Mouse (Mus musculus) liver, embryonic 15.5 days (tissue): ENCODE results near the gene Clcnka. TPM values are rescaled to one million over a fixed set of nuclear protein-coding genes. Genes with fewer than 3 reads are reported as not detected.

ENCODE experiments used
- ATAC-seq: fragments of 200-750 bp; cut with Nextera tagmentation; 2 replicates; pipeline ENCODE4 v1.8.0; 2017; ENCODE audit warnings: moderate number of reproducible peaks, mild to moderate bottlenecking, moderate library complexity; ENCODE audit not compliant: insufficient read depth
- H3K27ac ChIP-seq: fragments of 300-500 bp; sonication (generic); replicated peaks from 2 replicates; pipeline ENCODE4 v1.5.1; 2015; ENCODE audit warnings: mild to moderate bottlenecking, inconsistent platforms
- H3K27me3 ChIP-seq: fragments of 300-500 bp; sonication (generic); 2 replicates; pipeline ENCODE4 v1.6.1; 2015; ENCODE audit warnings: mild to moderate bottlenecking, inconsistent platforms
- H3K36me3 ChIP-seq: fragments of 300-500 bp; sonication (generic); replicated peaks from 2 replicates; pipeline ENCODE4 v1.6.1; 2015; ENCODE audit warnings: moderate library complexity, mild to moderate bottlenecking, inconsistent platforms
- H3K4me1 ChIP-seq: fragments of 300-500 bp; sonication (generic); replicated peaks from 2 replicates; pipeline ENCODE4 v1.6.1; 2015; ENCODE audit warnings: inconsistent platforms
- H3K4me2 ChIP-seq: fragments of 300-500 bp; sonication (generic); 2 replicates; pipeline ENCODE4 v1.6.1; 2015; ENCODE audit warnings: moderate library complexity, mild to moderate bottlenecking, inconsistent platforms
- H3K4me3 ChIP-seq: fragments of 300-500 bp; sonication (generic); replicated peaks from 2 replicates; pipeline ENCODE4 v1.5.1; 2015; ENCODE audit warnings: mild to moderate bottlenecking, inconsistent platforms
- H3K9ac ChIP-seq: fragments of 300-500 bp; sonication (generic); 2 replicates; pipeline ENCODE4 v1.6.1; 2015; ENCODE audit warnings: moderate library complexity, mild to moderate bottlenecking, inconsistent platforms
- H3K9me3 ChIP-seq: fragments of 300-500 bp; sonication (generic); replicated peaks from 2 replicates; pipeline ENCODE4 v1.6.1; 2016; ENCODE audit warnings: inconsistent platforms
- WGBS: fragments of 180-500 bp; shearing (Covaris S2); methylation state at CpG from one replicate; pipeline ENCODE4 v1.1.7; 2015; ENCODE audit warnings: mixed read lengths; ENCODE audit not compliant: insufficient replicate concordance; 5-methylcytosine and 5-hydroxymethylcytosine counted together
- polyA plus RNA-seq: library from polyadenylated mRNA; unstranded; fragments of >200 nt; fragmentation: Nextera tagmentation; extraction: Ambion mirVana; gene quantifications from 2 replicates; pipeline ENCODE4 v1.2.1, GENCODE M21; 2015

Clcnka gene
- polyA plus RNA-seq, 1 experiment from 2014 or later: not detected

DNA sequence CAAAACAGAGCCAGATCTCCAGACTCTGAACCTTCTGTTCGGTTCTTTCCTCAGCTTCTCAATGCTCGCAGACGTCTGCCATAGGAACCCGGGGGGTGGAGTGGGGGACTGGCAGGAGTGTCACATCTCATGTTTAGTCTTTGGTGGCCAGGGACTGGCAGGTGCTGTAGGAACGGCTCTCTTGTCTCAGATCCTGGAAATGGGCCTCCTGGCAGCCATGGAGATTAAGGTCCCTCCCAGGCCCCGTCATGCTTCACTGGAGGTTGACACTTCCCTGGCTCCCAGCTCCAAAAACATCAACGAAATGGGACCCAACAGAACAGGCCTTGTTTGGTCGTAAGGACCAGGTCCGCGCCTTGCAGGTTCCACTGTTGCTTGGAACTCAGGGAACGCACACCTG, 49.9 kb downstream of the Clcnka start:
- no peaks in the 10 kb centered on the region for H3K36me3 ChIP-seq
- no peak for ATAC-seq
- H3K4me2 ChIP-seq: no peak overlapping the region
- no peak overlapping the region for H3K27ac ChIP-seq
- no peak overlapping the region for H3K9ac ChIP-seq
- H3K4me1 ChIP-seq: peaks cover 3% of the 10 kb centered on the region; the same call in 1 of the 2 replicates
- no peak overlapping the region for H3K4me3 ChIP-seq
- H3K9me3 ChIP-seq: no peaks in the 10 kb centered on the region
- no peaks in the 10 kb centered on the region for H3K27me3 ChIP-seq
- WGBS: 67% methylated on average over 11 of the region's 11 CpGs

GRCm38 (mm10) chr4:141347365-141347797, 51.1 kb downstream of the Clcnka start:
- peaks cover 3% of the 10 kb centered on the region; the same call in 1 of the 2 replicates for H3K4me1 ChIP-seq
- H3K27ac ChIP-seq: no peak overlapping the region
- no peaks in the 10 kb centered on the region for H3K9me3 ChIP-seq
- H3K4me2 ChIP-seq: no peak overlapping the region
- no peak overlapping the region for H3K4me3 ChIP-seq
- 22% methylated on average over 8 of the region's 8 CpGs for WGBS
- no peaks in the 10 kb centered on the region for H3K27me3 ChIP-seq
- H3K36me3 ChIP-seq: no peaks in the 10 kb centered on the region
- H3K9ac ChIP-seq: no peak overlapping the region
- peak; percentile 51 for ATAC-seq

DNA sequence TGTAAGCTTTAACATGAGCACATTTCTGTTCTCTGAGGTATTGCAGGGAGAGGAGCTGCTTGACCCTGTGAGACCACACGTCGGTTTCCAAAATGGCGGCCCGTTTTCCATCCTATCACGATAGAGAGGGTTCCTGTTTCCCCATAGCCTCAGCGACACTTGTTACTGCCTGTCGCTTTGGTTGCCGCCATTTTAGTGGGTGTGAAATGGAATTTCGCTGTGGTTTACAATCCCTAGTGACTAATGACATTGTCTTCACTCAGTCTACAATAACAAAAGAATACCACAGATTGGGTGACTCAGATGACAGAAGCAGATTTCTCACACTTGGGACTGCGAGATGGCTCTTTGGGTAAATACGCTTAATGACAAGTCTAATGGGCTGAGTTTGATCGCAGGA, 53.3 kb downstream of the Clcnka start:
- no peak for ATAC-seq
- no peak overlapping the region for H3K27ac ChIP-seq
- no peak overlapping the region for H3K4me2 ChIP-seq
- H3K4me1 ChIP-seq: peaks cover 3% of the 10 kb centered on the region; the same call in 1 of the 2 replicates
- 71% methylated on average over 12 of the region's 12 CpGs for WGBS
- no peak overlapping the region for H3K9ac ChIP-seq
- H3K4me3 ChIP-seq: no peak overlapping the region
- peaks cover 5% of the 10 kb centered on the region for H3K27me3 ChIP-seq
- H3K36me3 ChIP-seq: no peaks in the 10 kb centered on the region
- H3K9me3 ChIP-seq: no peaks in the 10 kb centered on the region

GRCm38 (mm10) chr4:141343515-141343914, 55.0 kb downstream of the Clcnka start:
- 57% methylated on average over 7 of the region's 7 CpGs for WGBS
- Histone ChIP-seq H3K4me1 (peaks cover 3% of the 10 kb centered on the region; the same call in 1 of the 2 replicates), H3K36me3 (no peaks in the 10 kb centered on the region), H3K4me3 (no peak overlapping the region), H3K9me3 (no peaks in the 10 kb centered on the region), H3K4me2 (no peak overlapping the region), H3K27ac (no peak overlapping the region), H3K27me3 (peaks cover 6% of the 10 kb centered on the region), H3K9ac (no peak overlapping the region)
- no peak for ATAC-seq

DNA sequence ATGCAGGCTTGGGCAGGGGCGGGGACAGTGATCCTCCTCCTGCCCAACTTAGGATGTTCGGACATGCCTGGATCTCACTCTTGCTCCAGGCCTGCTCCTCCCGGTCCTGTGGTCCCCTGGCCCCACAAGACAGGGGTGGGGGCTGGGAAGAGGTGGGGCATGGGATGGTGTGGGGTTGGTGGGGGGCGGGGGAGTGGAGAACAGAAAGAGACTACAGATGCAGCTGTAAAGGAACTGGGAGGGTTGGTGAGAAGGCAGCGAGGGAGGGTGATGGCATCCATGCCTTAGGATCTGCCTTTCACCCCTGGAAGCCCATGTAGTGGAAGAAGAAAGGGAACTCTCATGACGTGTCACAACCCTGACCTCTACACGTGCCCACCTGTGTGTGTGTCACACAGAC, 57.0 kb downstream of the Clcnka start:
- H3K4me1 ChIP-seq: no peaks in the 10 kb centered on the region
- 39% methylated on average over 7 of the region's 7 CpGs for WGBS
- no peak overlapping the region for H3K27ac ChIP-seq
- no peak overlapping the region for H3K4me3 ChIP-seq
- ATAC-seq: no peak
- no peak overlapping the region for H3K9ac ChIP-seq
- no peak overlapping the region for H3K4me2 ChIP-seq
- H3K9me3 ChIP-seq: no peaks in the 10 kb centered on the region
- H3K27me3 ChIP-seq: peaks cover 17% of the 10 kb centered on the region
- no peaks in the 10 kb centered on the region for H3K36me3 ChIP-seq

DNA sequence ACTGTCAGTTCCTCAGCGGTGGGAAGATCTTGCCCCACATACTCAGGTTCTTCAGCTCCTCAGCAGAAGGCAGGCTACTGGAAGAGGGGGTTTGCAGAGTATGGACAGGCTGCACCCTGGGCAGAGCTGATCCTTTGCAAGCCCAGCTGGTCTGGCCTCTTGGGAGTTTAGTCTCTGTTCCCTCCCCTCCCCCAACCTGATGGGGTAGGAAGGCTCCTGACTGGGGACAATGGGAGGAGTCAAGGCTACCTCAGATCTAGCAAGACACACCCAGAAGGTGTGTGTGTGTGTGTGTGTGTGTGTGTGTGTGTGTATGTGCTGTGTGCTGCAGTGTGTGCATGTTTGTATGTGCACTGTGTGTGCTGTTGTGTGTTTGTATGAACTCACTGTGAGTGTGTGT, 59.7 kb downstream of the Clcnka start:
- Histone ChIP-seq H3K27ac (no peak overlapping the region), H3K36me3 (no peaks in the 10 kb centered on the region), H3K9me3 (no peaks in the 10 kb centered on the region), H3K4me1 (no peaks in the 10 kb centered on the region), H3K4me2 (no peak overlapping the region), H3K27me3 (peaks cover 21% of the 10 kb centered on the region), H3K4me3 (no peak overlapping the region), H3K9ac (no peak overlapping the region)
- 7% methylated on average over 1 of the region's 1 CpGs for WGBS
- ATAC-seq: no peak

DNA sequence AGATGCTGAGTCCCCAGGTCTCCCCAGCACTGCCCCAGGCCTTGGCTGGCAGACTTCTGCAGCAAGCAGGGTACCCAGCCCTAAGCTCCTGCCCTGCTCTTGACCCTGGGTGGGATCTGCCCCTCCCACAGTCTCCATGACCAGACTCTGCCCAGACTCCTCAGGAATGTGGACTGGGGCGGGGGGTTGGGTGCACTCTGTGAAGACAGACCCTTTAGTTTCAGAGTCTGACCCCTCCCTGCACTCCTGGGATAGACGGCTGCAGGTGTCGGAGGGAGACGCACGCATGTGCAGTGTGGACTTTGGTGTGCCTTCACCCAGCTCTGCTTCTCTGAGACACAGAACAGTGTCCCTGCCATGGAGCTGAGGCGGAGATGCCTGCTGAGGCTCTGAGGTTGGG, 60.5 kb downstream of the Clcnka start:
- 56% methylated on average over 6 of the region's 6 CpGs for WGBS
- Histone ChIP-seq H3K36me3 (no peaks in the 10 kb centered on the region), H3K4me3 (no peak overlapping the region), H3K4me1 (no peaks in the 10 kb centered on the region), H3K9ac (no peak overlapping the region), H3K27ac (no peak overlapping the region), H3K4me2 (no peak overlapping the region), H3K27me3 (peaks cover 21% of the 10 kb centered on the region), H3K9me3 (no peaks in the 10 kb centered on the region)
- ATAC-seq: no peak

GRCm38 (mm10) chr4:141336196-141336595, 62.3 kb downstream of the Clcnka start:
- Histone ChIP-seq H3K9ac (no peak overlapping the region), H3K4me2 (no peak overlapping the region), H3K27ac (no peak overlapping the region), H3K9me3 (no peaks in the 10 kb centered on the region), H3K4me1 (no peaks in the 10 kb centered on the region), H3K36me3 (no peaks in the 10 kb centered on the region), H3K27me3 (peaks cover 17% of the 10 kb centered on the region), H3K4me3 (no peak overlapping the region)
- ATAC-seq: no peak
- 61% methylated on average over 6 of the region's 6 CpGs for WGBS

- Histone ChIP-seq H3K27ac (no peak overlapping the region), H3K4me2 (no peak overlapping the region), H3K9me3 (no peaks in the 10 kb centered on the region), H3K4me3 (no peak overlapping the region), H3K4me1 (no peaks in the 10 kb centered on the region), H3K36me3 (no peaks in the 10 kb centered on the region), H3K27me3 (peaks cover 16% of the 10 kb centered on the region; the same call in 1 of the 2 replicates), H3K9ac (no peak overlapping the region)
- 21% methylated on average over 3 of the region's 3 CpGs for WGBS
- ATAC-seq: no peak
Observed at GRCm38 (mm10) chr4:141335263-141335796, 63.2 kb downstream of the Clcnka start.

DNA sequence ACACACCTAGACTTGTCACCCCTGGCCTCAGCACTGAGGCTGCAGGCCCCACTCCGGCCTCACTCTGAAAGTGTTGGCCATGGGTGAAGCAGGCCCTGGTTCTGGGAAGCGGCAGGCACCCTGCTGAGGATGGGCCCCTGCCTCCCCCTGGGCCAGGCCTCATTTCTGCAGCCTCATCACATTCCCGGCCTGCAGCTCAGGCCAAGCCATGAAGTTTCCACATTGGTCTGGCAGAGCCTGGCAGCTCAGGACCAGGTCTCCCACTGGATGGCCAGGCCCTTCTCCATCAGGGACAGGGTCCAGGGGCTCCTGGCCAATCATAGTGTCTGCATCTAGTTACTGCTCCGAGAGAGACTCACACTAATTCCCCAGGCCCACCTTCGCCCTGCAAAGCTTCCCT, 63.8 kb downstream of the Clcnka start:
- Histone ChIP-seq H3K9me3 (no peaks in the 10 kb centered on the region), H3K4me2 (no peak overlapping the region), H3K4me3 (no peak overlapping the region), H3K27ac (no peak overlapping the region), H3K9ac (no peak overlapping the region), H3K4me1 (no peaks in the 10 kb centered on the region), H3K36me3 (no peaks in the 10 kb centered on the region), H3K27me3 (peaks cover 16% of the 10 kb centered on the region; the same call in 1 of the 2 replicates)
- ATAC-seq: no peak
- WGBS: 57% methylated on average over 5 of the region's 5 CpGs
